Mouse (Mus musculus) hindbrain, embryonic 15.5 days (tissue): Measurements from ENCODE around the gene Olfr314. TPM values are rescaled to one million over a fixed set of nuclear protein-coding genes. Genes with fewer than 3 reads are reported as not detected.
"Not testable (repeated sequence)": the region's sequence is repeated elsewhere in the genome, so short reads cannot be mapped to it uniquely, and the experiment has no call there.

Experiments
- ATAC-seq: fragments of 200-750 bp; cut with Nextera tagmentation; 2 replicates; pipeline ENCODE4 v1.8.0; 2017; ENCODE audit warnings: low read depth, moderate number of reproducible peaks, moderate TSS enrichment; ENCODE audit not compliant: low FRiP score
- H3K27ac ChIP-seq: fragments of 300-500 bp; sonication (generic); replicated peaks from 2 replicates; pipeline ENCODE4 v1.5.1; 2015; ENCODE audit warnings: mild to moderate bottlenecking, inconsistent platforms
- H3K27me3 ChIP-seq: fragments of 300-500 bp; sonication (generic); 2 replicates; pipeline ENCODE4 v1.6.1; 2015; ENCODE audit warnings: control low read depth, inconsistent platforms
- H3K36me3 ChIP-seq: fragments of 300-500 bp; sonication (generic); 2 replicates; pipeline ENCODE4 v1.6.1; 2015; ENCODE audit warnings: control low read depth, inconsistent platforms
- H3K4me1 ChIP-seq: fragments of 300-500 bp; sonication (generic); replicated peaks from 2 replicates; pipeline ENCODE4 v1.6.1; 2015; ENCODE audit warnings: control low read depth, inconsistent platforms
- H3K4me2 ChIP-seq: fragments of 300-500 bp; sonication (generic); 2 replicates; pipeline ENCODE4 v1.6.1; 2015; ENCODE audit warnings: moderate library complexity, mild to moderate bottlenecking, inconsistent platforms
- H3K4me3 ChIP-seq: fragments of 300-500 bp; sonication (generic); 2 replicates; pipeline ENCODE4 v1.5.1; 2015; ENCODE audit warnings: mild to moderate bottlenecking, inconsistent platforms
- H3K9ac ChIP-seq: fragments of 300-500 bp; sonication (generic); 2 replicates; pipeline ENCODE4 v1.6.1; 2015; ENCODE audit warnings: inconsistent platforms
- H3K9me3 ChIP-seq: fragments of 300-500 bp; sonication (generic); 2 replicates; pipeline ENCODE4 v1.6.1; 2016; ENCODE audit warnings: control low read depth, inconsistent platforms
- WGBS: fragments of 180-500 bp; shearing (Covaris S2); methylation state at CpG from one replicate; pipeline ENCODE4 v1.1.7; 2015; 5-methylcytosine and 5-hydroxymethylcytosine counted together
- polyA plus RNA-seq: library from polyadenylated mRNA; unstranded; fragments of >200 nt; fragmentation: Nextera tagmentation; extraction: Ambion mirVana; gene quantifications from 2 replicates; pipeline ENCODE4 v1.2.1, GENCODE M21; 2015

Olfr314 gene
- polyA plus RNA-seq, 1 experiment from 2014 or later, result not detected

DNA sequence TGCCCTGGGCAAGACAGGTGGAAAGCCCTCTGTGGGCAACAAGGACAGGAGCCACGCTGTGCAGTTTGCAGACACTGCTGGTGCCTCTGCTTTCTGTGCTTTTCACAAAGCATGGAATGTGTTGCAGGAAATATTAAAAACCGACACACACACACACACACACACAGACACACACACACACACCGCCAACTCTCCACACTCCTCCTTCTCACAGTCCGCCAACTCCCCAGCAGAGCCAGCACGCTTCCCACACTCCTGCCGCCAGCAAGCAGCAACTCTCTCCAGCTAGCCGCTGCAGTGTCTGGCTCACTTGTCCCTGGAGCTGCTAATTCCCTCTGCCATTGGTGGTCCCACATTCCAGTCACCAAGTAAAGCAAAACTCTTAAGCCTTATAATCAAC is 14.1 kb downstream of the Olfr314 start:
- no peak for ATAC-seq
- Histone ChIP-seq H3K4me1 (peaks cover 10% of the 10 kb centered on the region), H3K27me3 (no peaks in the 10 kb centered on the region), H3K36me3 (no peaks in the 10 kb centered on the region), H3K27ac (no peak overlapping the region), H3K4me2 (no peak overlapping the region), H3K9ac (no peak overlapping the region), H3K4me3 (no peak overlapping the region), H3K9me3 (no peaks in the 10 kb centered on the region)
- 85% methylated on average over 7 of the region's 7 CpGs for WGBS

DNA sequence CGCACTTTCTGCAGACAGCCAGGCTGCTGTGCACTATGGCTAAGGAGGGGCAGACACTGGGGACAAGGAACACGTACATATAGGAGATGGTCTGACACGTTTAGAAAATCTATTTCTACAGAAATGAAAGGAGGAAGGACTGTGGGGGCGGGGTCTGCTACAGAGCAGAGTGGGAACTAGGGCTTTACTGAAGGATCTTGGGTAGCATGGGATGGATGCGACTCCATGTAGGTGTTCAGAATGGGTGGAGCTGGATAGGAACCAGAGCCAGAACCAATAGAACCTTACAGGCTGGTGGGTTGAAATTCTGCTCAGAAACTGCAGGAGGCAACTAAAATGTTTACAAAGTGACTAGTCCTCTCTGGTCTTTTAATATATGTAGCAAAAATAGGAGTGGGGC is 17.0 kb downstream of the Olfr314 start:
- Histone ChIP-seq H3K27ac (no peak overlapping the region), H3K9me3 (no peaks in the 10 kb centered on the region), H3K4me1 (peaks cover 12% of the 10 kb centered on the region), H3K4me3 (no peak overlapping the region), H3K36me3 (no peaks in the 10 kb centered on the region), H3K4me2 (no peak overlapping the region), H3K9ac (no peak overlapping the region), H3K27me3 (no peaks in the 10 kb centered on the region)
- 82% methylated on average over 5 of the region's 5 CpGs for WGBS
- no peak for ATAC-seq

DNA sequence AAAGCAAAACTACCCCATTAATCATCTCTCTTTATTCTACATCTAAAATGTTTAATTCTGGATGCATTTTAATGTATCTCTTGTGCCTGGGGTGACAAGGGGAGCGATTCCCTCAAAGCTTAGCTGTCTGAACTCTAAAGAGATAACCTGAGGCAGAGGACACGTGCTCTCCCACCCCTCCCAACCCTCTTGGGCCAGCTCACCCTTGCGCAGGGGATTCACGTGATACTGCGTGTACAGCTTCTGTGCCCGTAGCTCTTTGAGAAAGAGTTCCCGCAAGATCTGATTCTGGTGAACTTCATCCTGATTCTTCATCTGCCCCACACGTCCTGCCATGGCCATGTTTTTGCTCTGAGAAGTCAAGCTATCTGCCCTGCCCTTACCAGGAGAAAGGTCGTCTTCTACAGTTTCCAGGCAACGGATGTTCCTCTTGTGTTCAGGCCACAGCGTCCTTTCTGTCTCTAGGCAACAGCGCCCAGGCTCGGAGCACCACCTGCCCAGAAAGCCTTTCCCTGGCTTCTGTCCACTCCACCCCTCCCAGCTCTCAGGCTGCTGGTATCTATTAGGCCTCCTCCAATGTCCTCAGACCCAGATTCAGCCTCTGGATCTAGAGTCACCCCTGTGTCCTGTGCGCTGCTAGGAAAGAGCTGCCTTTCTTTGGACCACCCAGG is 18.9 kb downstream of the Olfr314 start, which contains the start of gene Fam183b:
Gene Fam183b (minus strand): TSS at position 403 of the 671 bp plus-strand sequence.
- H3K4me3 ChIP-seq, result peak within 1 kb of the TSS; percentile 14; the same call in 1 of the 2 replicates
- no peaks in the 10 kb centered on the region for H3K9me3 ChIP-seq
- WGBS, result 23% methylated on average over 14 of the region's 14 CpGs
- no peaks in the 10 kb centered on the region for H3K27me3 ChIP-seq
- ATAC-seq, result peak; percentile 78
- H3K4me2 ChIP-seq, result peak within 1 kb of the TSS; percentile 42
- no peaks in the 10 kb centered on the region for H3K36me3 ChIP-seq
- no peak within 1 kb of the TSS for H3K27ac ChIP-seq
- peaks cover 12% of the 10 kb centered on the region for H3K4me1 ChIP-seq
- H3K9ac ChIP-seq, result peak within 1 kb of the TSS; percentile 16; the same call in 1 of the 2 replicates

DNA sequence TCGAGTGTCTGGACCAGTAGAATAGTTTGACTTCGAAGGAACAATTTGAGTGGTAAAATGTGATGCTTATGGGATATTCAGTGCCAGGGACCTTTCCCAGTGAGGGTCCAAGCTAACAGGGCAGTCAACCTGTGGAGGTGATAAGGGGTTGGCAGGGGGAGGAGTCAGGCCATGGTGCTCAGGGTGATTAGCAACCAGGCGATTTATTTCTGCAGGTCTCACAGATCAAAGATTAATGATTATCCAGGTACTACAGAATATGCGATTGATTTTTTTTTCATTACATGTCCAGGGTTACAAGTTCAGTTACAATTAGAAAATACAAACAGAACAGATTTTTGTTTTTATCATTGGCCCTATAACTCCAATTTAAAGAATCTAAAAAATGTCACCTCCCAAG is 21.1 kb downstream of the Olfr314 start:
- H3K9me3 ChIP-seq, result no peaks in the 10 kb centered on the region
- WGBS, result 82% methylated on average over 4 of the region's 4 CpGs
- H3K4me3 ChIP-seq, result no peak overlapping the region
- no peak for ATAC-seq
- no peak overlapping the region for H3K4me2 ChIP-seq
- H3K36me3 ChIP-seq, result no peaks in the 10 kb centered on the region
- H3K27me3 ChIP-seq, result no peaks in the 10 kb centered on the region
- H3K4me1 ChIP-seq, result peaks cover 12% of the 10 kb centered on the region
- H3K9ac ChIP-seq, result no peak overlapping the region
- H3K27ac ChIP-seq, result no peak overlapping the region

DNA sequence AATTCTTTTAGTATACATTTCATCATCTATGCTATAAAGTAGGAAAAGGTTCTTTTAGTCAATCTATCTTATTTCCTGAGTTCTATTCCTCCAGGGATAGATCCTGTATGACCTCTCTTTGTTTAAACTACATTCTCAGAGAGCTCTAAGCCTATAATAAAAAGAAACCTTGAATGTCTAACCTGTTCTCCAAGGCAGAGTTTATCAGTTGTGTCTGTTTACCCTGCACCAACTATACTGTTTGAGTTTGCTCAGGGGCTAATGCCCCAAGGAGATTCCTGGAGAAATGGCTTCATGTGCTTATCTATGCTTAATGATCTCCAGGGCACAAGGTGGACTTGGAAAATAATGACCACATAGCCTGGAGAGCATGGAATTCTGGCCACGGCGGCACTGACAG is 21.6 kb downstream of the Olfr314 start:
- WGBS, result 85% methylated on average over 2 of the region's 2 CpGs
- Histone ChIP-seq H3K9me3 (no peaks in the 10 kb centered on the region), H3K4me2 (no peak overlapping the region), H3K4me1 (peaks cover 12% of the 10 kb centered on the region), H3K27ac (no peak overlapping the region), H3K27me3 (no peaks in the 10 kb centered on the region), H3K4me3 (no peak overlapping the region), H3K9ac (no peak overlapping the region), H3K36me3 (no peaks in the 10 kb centered on the region)
- ATAC-seq, result no peak

DNA sequence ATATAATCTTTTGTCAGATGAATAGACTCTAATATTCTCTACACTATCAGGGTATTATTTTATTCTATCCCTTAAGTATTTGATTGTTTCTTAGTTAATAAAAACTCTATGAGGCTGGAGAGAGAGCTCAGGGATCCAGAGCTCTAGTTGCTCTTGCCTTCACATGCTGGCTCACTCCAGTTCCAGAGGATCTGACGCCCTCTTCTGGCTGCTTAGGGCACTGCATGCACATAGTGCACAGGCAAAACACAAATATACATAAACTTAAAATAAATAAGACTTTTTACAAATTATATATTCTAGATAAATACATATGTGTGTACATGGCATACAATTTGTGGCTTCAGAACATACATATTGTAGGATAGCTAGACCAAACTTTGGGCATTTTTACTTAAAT is 29.2 kb downstream of the Olfr314 start:
- 3% methylated on average over 1 of the region's 1 CpGs for WGBS
- no peak overlapping the region for H3K4me2 ChIP-seq
- H3K9ac ChIP-seq, result no peak overlapping the region
- no peaks in the 10 kb centered on the region for H3K4me1 ChIP-seq
- H3K9me3 ChIP-seq, result no peaks in the 10 kb centered on the region
- no peak overlapping the region for H3K4me3 ChIP-seq
- no peak overlapping the region for H3K27ac ChIP-seq
- ATAC-seq, result no peak
- no peaks in the 10 kb centered on the region for H3K36me3 ChIP-seq
- H3K27me3 ChIP-seq, result no peaks in the 10 kb centered on the region

DNA sequence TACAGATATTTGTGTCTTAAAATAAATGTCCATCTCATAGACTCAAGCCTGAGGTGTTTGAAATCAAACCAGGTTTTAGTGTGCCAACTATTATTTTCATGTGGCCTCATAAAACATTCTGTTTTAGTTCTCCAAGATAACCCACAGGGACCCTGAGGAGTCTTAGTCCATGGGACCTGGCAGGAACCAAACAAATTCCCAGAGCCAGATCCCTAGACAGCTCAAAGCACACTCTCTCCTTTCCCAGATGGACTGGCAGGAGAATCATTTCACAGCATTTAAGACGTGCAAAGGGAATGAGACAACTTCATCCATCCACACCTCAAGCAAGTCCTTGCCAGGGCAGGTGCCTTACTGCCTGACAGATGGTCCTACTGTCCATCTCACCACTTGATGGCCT is 31.9 kb downstream of the Olfr314 start, which contains the start of gene Olfr313:
Gene Olfr313 (plus strand): TSS at position 301 of the 400 bp plus-strand sequence.
- not testable (repeated sequence) for H3K27ac ChIP-seq, H3K9ac ChIP-seq, ATAC-seq, H3K9me3 ChIP-seq, H3K4me1 ChIP-seq, H3K4me2 ChIP-seq, H3K27me3 ChIP-seq, H3K36me3 ChIP-seq, H3K4me3 ChIP-seq
- 68% methylated on average over 1 of the region's 1 CpGs for WGBS

DNA sequence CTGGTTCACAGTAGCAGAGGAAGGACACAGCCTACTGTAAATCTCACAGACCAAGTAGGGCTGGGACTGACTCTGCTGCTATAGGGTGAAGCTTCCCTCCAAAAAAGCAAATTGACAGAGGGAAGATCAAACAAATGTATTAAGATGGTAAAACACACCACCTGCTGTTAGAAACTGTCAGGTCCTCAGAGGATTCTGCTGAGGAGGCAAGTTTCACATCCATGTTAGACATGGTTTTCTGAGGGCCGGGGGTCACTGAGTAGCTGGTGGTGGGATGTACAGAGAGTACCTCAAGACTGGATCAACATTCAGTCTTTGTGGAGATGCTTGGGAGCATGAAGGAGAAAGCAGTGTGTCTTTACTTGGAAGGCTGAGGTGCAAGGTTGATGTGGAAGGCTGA is 32.9 kb downstream of the Olfr314 start:
- Histone ChIP-seq H3K4me2 (no peak overlapping the region), H3K27me3 (no peaks in the 10 kb centered on the region), H3K9ac (no peak overlapping the region), H3K9me3 (no peaks in the 10 kb centered on the region), H3K4me3 (no peak overlapping the region), H3K4me1 (no peaks in the 10 kb centered on the region), H3K27ac (no peak overlapping the region), H3K36me3 (no peaks in the 10 kb centered on the region)
- 84% methylated on average over 1 of the region's 1 CpGs for WGBS
- no peak for ATAC-seq

DNA sequence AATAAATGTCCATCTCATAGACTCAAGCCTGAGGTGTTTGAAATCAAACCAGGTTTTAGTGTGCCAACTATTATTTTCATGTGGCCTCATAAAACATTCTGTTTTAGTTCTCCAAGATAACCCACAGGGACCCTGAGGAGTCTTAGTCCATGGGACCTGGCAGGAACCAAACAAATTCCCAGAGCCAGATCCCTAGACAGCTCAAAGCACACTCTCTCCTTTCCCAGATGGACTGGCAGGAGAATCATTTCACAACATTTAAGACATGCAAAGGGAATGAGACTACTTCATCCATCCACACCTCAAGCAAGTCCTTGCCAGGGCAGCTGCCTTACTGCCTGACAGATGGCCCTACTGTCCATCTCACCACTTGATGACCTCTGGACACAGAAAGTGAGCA is 46.2 kb downstream of the Olfr314 start, which contains the start of gene Olfr312:
Gene Olfr312 (plus strand): TSS at position 301 of the 400 bp plus-strand sequence.
- H3K4me1 ChIP-seq, H3K36me3 ChIP-seq, H3K4me3 ChIP-seq, H3K27ac ChIP-seq, ATAC-seq, H3K27me3 ChIP-seq, H3K9ac ChIP-seq, H3K9me3 ChIP-seq, H3K4me2 ChIP-seq: not testable (repeated sequence)

DNA sequence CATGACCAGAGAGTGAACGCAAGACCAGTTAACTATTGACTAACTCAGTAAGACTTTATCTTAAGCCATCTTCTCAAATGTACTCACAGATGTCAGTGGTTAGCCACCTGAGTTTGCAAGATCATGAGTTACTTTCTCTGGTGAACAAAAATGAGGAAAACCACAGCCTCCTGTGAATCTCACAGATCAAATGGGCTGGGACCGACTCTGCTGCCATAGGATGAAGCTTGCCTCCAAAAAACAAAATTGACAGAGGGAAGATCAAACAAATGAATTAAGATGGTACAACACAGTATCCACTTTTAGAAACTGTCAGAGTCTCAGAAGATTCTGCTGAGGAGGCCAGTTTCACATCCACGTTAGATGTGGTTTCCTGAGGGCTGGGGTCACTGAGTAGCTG is 47.0 kb downstream of the Olfr314 start:
- no peak for ATAC-seq
- Histone ChIP-seq H3K9ac (no peak overlapping the region), H3K4me3 (no peak overlapping the region), H3K9me3 (no peaks in the 10 kb centered on the region), H3K27ac (no peak overlapping the region), H3K36me3 (no peaks in the 10 kb centered on the region), H3K4me2 (no peak overlapping the region), H3K4me1 (no peaks in the 10 kb centered on the region), H3K27me3 (no peaks in the 10 kb centered on the region)
- WGBS, result 83% methylated on average over 3 of the region's 3 CpGs

DNA sequence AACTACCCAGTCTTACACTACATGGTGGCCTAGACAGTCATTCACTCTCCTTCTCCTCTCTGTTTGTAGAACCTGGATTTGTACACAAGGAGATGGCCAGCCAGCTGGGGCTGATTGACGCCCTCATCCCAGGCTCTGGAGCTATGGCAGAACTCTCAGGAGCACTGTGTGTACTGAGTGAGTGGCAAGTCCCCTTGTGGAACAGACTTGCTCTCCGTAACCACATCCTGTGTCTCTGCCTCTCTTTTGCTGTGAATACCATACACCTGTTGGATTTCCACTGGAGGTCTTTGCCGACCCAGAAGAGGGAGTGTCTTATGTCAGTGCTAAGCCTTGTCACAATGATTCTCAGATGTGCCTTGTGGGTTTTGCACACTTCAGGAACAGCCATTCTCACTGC is 49.8 kb downstream of the Olfr314 start:
- not testable (repeated sequence) for H3K27ac ChIP-seq, H3K4me1 ChIP-seq, H3K9ac ChIP-seq, H3K4me3 ChIP-seq, ATAC-seq, H3K9me3 ChIP-seq, H3K27me3 ChIP-seq, H3K36me3 ChIP-seq, H3K4me2 ChIP-seq
- 89% methylated on average over 3 of the region's 3 CpGs for WGBS
